ENCODE assay signal across 27 mouse cellular contexts in the genomic region with DNA sequence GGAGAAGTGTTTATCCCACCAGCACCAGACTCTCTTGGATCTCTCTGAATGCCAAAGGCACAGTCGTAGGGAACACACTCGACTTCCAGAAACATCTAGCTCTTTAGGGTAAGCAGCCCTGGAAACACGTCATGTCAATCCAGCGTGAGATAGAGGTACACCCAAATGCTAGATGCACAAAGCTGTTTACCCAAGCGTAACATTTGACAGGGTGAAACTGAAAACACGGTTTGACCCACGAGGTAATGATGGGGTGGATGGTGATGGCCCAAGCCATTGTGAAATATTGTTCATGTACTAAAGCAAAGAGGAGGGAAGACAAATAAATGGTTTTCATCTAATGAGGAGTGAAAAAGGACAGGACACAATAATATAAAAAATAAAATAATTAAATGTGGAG. TPM values are rescaled to one million over a fixed set of nuclear protein-coding genes. Genes with fewer than 3 reads are reported as not detected.
DNase-seq lines count a peak whose midpoint lies in the region; ATAC-seq and TF ChIP-seq lines count a peak whose summit lies in the region.
"Had no signal": no experiment of that assay in that cellular context is flagged by ENCODE, and none has a peak within 500 bp of the region (broad histone marks: within the 10 kb centered on the region; RNA-seq: fewer than 3 reads in every experiment).

No protein-coding gene starts in this region.

- H3K4me3 ChIP-seq in gastrocnemius, adult 2 months: no peak overlapping the region
- H3K4me3 ChIP-seq: embryonic facial prominence, embryonic 10.5 days; embryonic facial prominence, embryonic 15.5 days; heart, adult 2 months; heart, embryonic 13.5 days; hindbrain, embryonic 10.5 days; hindbrain, embryonic 15.5 days; midbrain, embryonic 12.5 days; neural tube, embryonic 13.5 days; stomach, embryonic 15.5 days had no signal

- DNase-seq in spleen, postnatal 36 days (ENCODE audit: low spot score in 2 of 2): peak; percentile 43 to 47
- no peak for DNase-seq in spleen, postnatal 10 days (ENCODE audit: low spot score in 2 of 2)
- peak; percentile 25 for DNase-seq in retina, embryonic 14.5 days (ENCODE audit: low spot score)
- no peak for DNase-seq in cerebellum, adult 11 months
- no peak for DNase-seq in gastrocnemius, adult 2 months
- DNase-seq: adrenal gland, postnatal 10 days; cerebellum, adult 18-20 months; cerebellum, postnatal 10 days; gastrocnemius, postnatal 36 days; heart, adult 2 months; heart, postnatal 10 days; kidney, adult 11 months; kidney, postnatal 14 days; lung, postnatal 10 days; right cerebral cortex, postnatal 25 days had no signal

- no peak for TF ChIP-seq CTCF in gastrocnemius, adult 2 months (IDR thresholded peaks at IDR 0.05)

- intact Hi-C loops in gastrocnemius, adult 2 months (cut with DNase I): no loop called here

- 0 out of 2 replicates have a peak, but pooled peaks have one; percentile 20 for ATAC-seq in common myeloid progenitor, adult 5-6 weeks (replicated peaks; ENCODE audit: low read depth, poor library complexity, severe bottlenecking)
- ATAC-seq: forebrain, embryonic 14.5 days; inflammation-experienced regulatory T-cells, adult 6 months; Patski had no signal

- H3K27ac ChIP-seq in gastrocnemius, adult 2 months: no peak overlapping the region; the same call in 1 of the 2 replicates
- H3K27ac ChIP-seq: embryonic facial prominence, embryonic 10.5 days; embryonic facial prominence, embryonic 15.5 days; heart, adult 2 months; heart, embryonic 13.5 days; hindbrain, embryonic 10.5 days; hindbrain, embryonic 15.5 days; midbrain, embryonic 12.5 days; neural tube, embryonic 13.5 days; stomach, embryonic 15.5 days had no signal

RNA-seq across cellular contexts. Expression of gene Lmo2, which starts 23.5 kb away (rescaled TPM):
- total RNA-seq in common myeloid progenitor, adult 5-6 weeks (2017): 380 and 387 TPM in 2 replicates
- 1 to 10 TPM; 4.1 to 7.0 TPM for total RNA-seq in gastrocnemius, adult 2 months (2021)

Comparison
In these comparisons a context has a peak if more than half of its experiments do, and no peak if none do; other contexts are left out.
1. DNase-seq: peak in spleen, postnatal 36 days (2 of 2) and retina, embryonic 14.5 days (single experiment); none in spleen, postnatal 10 days (0 of 2), cerebellum, adult 11 months (single experiment) and gastrocnemius, adult 2 months (single experiment).
2. RNA of gene Lmo2, which starts 23.5 kb away (total RNA-seq): 380 to 387 TPM in common myeloid progenitor, adult 5-6 weeks; 4.1 to 7.0 TPM in gastrocnemius, adult 2 months; every median in the first group is over 10 times any median in the second.